Mouse (Mus musculus) limb, embryonic 15.5 days (tissue): ENCODE data around the gene Opcml. TPM values are rescaled to one million over a fixed set of nuclear protein-coding genes. Genes with fewer than 3 reads are reported as not detected.

ENCODE experiments used
- ATAC-seq: fragments of 200-750 bp; cut with Nextera tagmentation; 2 replicates; pipeline ENCODE4 v1.8.0; 2017; ENCODE audit warnings: low read depth, moderate TSS enrichment; ENCODE audit not compliant: insufficient number of reproducible peaks, low FRiP score, low TSS enrichment
- H3K27ac ChIP-seq: fragments of 300-500 bp; sonication (generic); 2 replicates; pipeline ENCODE4 v1.5.1; 2015; ENCODE audit warnings: moderate library complexity, mild to moderate bottlenecking, inconsistent platforms
- H3K27me3 ChIP-seq: fragments of 300-500 bp; sonication (generic); 2 replicates; pipeline ENCODE4 v1.6.1; 2015; ENCODE audit warnings: inconsistent platforms
- H3K36me3 ChIP-seq: fragments of 300-500 bp; sonication (generic); 2 replicates; pipeline ENCODE4 v1.6.1; 2015; ENCODE audit warnings: inconsistent platforms
- H3K4me1 ChIP-seq: fragments of 300-500 bp; sonication (generic); 2 replicates; pipeline ENCODE4 v1.6.1; 2015; ENCODE audit warnings: inconsistent platforms
- H3K4me2 ChIP-seq: fragments of 300-500 bp; sonication (generic); 2 replicates; pipeline ENCODE4 v1.6.1; 2015; ENCODE audit warnings: mild to moderate bottlenecking, inconsistent platforms
- H3K4me3 ChIP-seq: fragments of 300-500 bp; sonication (generic); 2 replicates; pipeline ENCODE4 v1.5.1; 2015; ENCODE audit warnings: mild to moderate bottlenecking, inconsistent platforms
- H3K9ac ChIP-seq: fragments of 300-500 bp; sonication (generic); 2 replicates; pipeline ENCODE4 v1.6.1; 2015; ENCODE audit warnings: inconsistent platforms
- H3K9me3 ChIP-seq: fragments of 300-500 bp; sonication (generic); 2 replicates; pipeline ENCODE4 v1.6.1; 2016; ENCODE audit warnings: inconsistent platforms
- WGBS: fragments of 180-500 bp; shearing (Covaris S2); methylation state at CpG from one replicate; pipeline ENCODE4 v1.1.7; 2015; 5-methylcytosine and 5-hydroxymethylcytosine counted together
- polyA plus RNA-seq: library from polyadenylated mRNA; unstranded; fragments of >200 nt; fragmentation: Nextera tagmentation; extraction: Ambion mirVana; gene quantifications from 2 replicates; pipeline ENCODE4 v1.2.1, GENCODE M21; 2015

Gene Opcml
- polyA plus RNA-seq, result 3.9 and 4.9 TPM in 2 replicates

GRCm38 (mm10) chr9:27790725-27791638, at the start of gene Opcml:
TSS of gene Opcml (plus strand) at chr9:27790775.
- Histone ChIP-seq H3K27me3 (peaks cover 50% of the 10 kb centered on the region), H3K4me3 (peak within 1 kb of the TSS; percentile 31), H3K9ac (0 out of 2 replicates have a peak within 1 kb of the TSS, but pooled peaks have one; percentile 20), H3K27ac (no peak within 1 kb of the TSS), H3K4me1 (peaks cover 11% of the 10 kb centered on the region; the same call in 1 of the 2 replicates), H3K9me3 (no peaks in the 10 kb centered on the region), H3K36me3 (no peaks in the 10 kb centered on the region), H3K4me2 (peak within 1 kb of the TSS; percentile 51)
- ATAC-seq, result no peak
- 2% methylated on average over 28 of the region's 28 CpGs for WGBS

- H3K4me2 ChIP-seq, result no peak overlapping the region
- ATAC-seq, result no peak
- no peaks in the 10 kb centered on the region for H3K9me3 ChIP-seq
- H3K36me3 ChIP-seq, result no peaks in the 10 kb centered on the region
- H3K27ac ChIP-seq, result no peak overlapping the region
- no peaks in the 10 kb centered on the region for H3K4me1 ChIP-seq
- no peak overlapping the region for H3K9ac ChIP-seq
- 57% methylated on average over 1 of the region's 1 CpGs for WGBS
- H3K27me3 ChIP-seq, result no peaks in the 10 kb centered on the region
- no peak overlapping the region for H3K4me3 ChIP-seq
Observed at GRCm38 (mm10) chr9:27758709-27759108, 31.9 kb upstream of the Opcml start.

DNA sequence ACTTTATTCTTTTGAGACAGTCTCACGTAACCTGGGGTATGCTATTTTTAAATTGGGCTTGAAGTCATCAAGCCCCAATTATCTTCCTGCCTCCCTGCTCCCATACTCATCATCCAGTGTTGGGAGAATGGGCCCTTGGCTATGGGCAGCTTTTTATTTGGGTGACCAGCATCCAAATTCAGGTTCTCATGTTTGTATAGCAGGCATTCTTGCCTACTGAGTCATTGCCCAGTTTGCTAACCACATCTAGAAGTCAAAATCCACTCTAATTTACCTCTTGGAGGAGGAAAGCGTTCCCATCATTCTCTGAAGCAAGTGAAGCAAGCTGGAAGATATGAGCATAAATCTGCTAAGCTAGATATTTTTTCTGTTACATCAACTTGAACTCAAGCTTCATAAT, 29.4 kb upstream of the Opcml start:
- Histone ChIP-seq H3K9ac (no peak overlapping the region), H3K4me2 (no peak overlapping the region), H3K36me3 (no peaks in the 10 kb centered on the region), H3K4me1 (no peaks in the 10 kb centered on the region), H3K9me3 (no peaks in the 10 kb centered on the region), H3K27me3 (no peaks in the 10 kb centered on the region), H3K27ac (no peak overlapping the region), H3K4me3 (no peak overlapping the region)
- ATAC-seq, result no peak
- WGBS, result 88% methylated on average over 2 of the region's 2 CpGs

DNA sequence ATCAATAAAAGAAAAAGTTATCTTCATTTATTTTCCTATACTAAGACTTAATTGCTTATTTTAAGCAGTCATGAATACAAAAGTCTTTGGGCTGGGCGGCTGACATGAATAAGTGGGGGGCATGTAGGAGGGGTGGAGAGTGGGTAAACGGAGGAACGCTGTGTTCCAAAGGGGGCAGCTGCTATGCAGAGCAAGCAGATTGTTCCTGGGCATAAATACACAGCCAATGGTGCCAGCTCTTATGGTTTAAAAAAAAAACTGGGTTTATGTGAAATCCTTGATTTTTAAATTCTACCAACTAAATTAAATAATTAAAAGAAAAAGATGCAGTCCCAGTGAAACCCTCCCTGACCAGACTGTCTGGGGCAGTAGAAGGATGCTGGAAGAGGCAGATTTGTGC, 24.1 kb upstream of the Opcml start:
- Histone ChIP-seq H3K4me2 (no peak overlapping the region), H3K4me3 (no peak overlapping the region), H3K36me3 (no peaks in the 10 kb centered on the region), H3K27ac (no peak overlapping the region), H3K9me3 (no peaks in the 10 kb centered on the region), H3K4me1 (no peaks in the 10 kb centered on the region), H3K27me3 (no peaks in the 10 kb centered on the region), H3K9ac (no peak overlapping the region)
- no peak for ATAC-seq
- 74% methylated on average over 3 of the region's 3 CpGs for WGBS

GRCm38 (mm10) chr9:27767196-27767900, 23.2 kb upstream of the Opcml start:
- H3K9ac ChIP-seq, result no peak overlapping the region
- no peak for ATAC-seq
- no peak overlapping the region for H3K4me2 ChIP-seq
- H3K9me3 ChIP-seq, result no peaks in the 10 kb centered on the region
- no peak overlapping the region for H3K4me3 ChIP-seq
- H3K4me1 ChIP-seq, result no peaks in the 10 kb centered on the region
- H3K36me3 ChIP-seq, result no peaks in the 10 kb centered on the region
- no peak overlapping the region for H3K27ac ChIP-seq
- WGBS, result 82% methylated on average over 8 of the region's 8 CpGs
- H3K27me3 ChIP-seq, result no peaks in the 10 kb centered on the region

- Histone ChIP-seq H3K27me3 (no peaks in the 10 kb centered on the region), H3K36me3 (no peaks in the 10 kb centered on the region), H3K27ac (no peak overlapping the region), H3K9me3 (no peaks in the 10 kb centered on the region), H3K4me1 (no peaks in the 10 kb centered on the region), H3K4me2 (no peak overlapping the region), H3K4me3 (no peak overlapping the region), H3K9ac (no peak overlapping the region)
- no peak for ATAC-seq
Observed at GRCm38 (mm10) chr9:27768788-27769187, 21.8 kb upstream of the Opcml start.

DNA sequence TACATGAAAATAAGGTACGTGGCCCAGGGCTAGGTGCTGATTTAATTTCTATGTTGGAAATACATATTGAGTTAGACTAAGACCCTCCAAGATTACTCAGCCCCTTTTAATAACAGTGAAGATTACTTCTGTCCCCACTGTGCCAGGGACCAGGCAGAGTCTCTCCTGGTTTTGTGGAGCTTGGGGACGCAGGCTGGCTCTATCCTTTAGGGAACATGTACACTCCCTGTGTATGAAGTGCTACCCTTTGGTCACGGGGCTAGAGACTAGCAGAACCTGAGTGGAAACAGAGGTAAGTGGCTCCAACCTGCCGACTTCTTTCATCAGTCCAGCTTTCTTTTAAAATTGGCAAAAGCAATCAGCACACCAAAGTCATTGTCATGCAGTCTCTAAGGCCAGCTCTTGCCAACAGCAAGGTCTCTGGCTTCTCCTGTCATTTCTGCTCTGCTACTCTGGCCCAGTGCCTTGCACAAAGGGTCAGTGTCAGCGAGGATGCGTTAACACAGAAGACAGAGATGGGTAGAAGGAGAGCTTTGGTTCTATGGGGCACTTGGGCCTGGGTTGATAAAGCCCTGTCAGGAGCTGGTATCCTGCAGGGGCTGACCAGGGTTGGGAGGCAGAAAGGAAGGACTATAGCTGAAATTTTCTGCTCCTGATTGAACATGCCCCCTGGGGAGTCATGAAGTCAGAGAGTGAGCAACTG, 9.1 kb upstream of the Opcml start:
- ATAC-seq, result no peak
- Histone ChIP-seq H3K36me3 (no peaks in the 10 kb centered on the region), H3K9me3 (no peaks in the 10 kb centered on the region), H3K4me3 (no peak overlapping the region), H3K4me1 (no peaks in the 10 kb centered on the region), H3K4me2 (no peak overlapping the region), H3K27ac (no peak overlapping the region), H3K27me3 (0 out of 2 replicates have a peak, but pooled peaks cover 2% of the 10 kb centered on the region), H3K9ac (no peak overlapping the region)
- 83% methylated on average over 6 of the region's 6 CpGs for WGBS

- ATAC-seq, result no peak
- Histone ChIP-seq H3K27me3 (0 out of 2 replicates have a peak, but pooled peaks cover 2% of the 10 kb centered on the region), H3K4me2 (no peak overlapping the region), H3K9me3 (no peaks in the 10 kb centered on the region), H3K9ac (no peak overlapping the region), H3K4me3 (no peak overlapping the region), H3K27ac (no peak overlapping the region), H3K4me1 (no peaks in the 10 kb centered on the region), H3K36me3 (no peaks in the 10 kb centered on the region)
- WGBS, result 10% methylated on average over 1 of the region's 1 CpGs
Observed at GRCm38 (mm10) chr9:27781994-27782337, 8.6 kb upstream of the Opcml start.

- H3K9ac ChIP-seq, result no peak overlapping the region
- ATAC-seq, result no peak
- WGBS, result 5% methylated on average over 12 of the region's 12 CpGs
Observed at GRCm38 (mm10) chr9:27791639-27791966, 1.0 kb downstream of the Opcml start.

GRCm38 (mm10) chr9:27792226-27792625, 1.7 kb downstream of the Opcml start:
- Histone ChIP-seq H3K27me3 (peaks cover 50% of the 10 kb centered on the region), H3K4me3 (no peak overlapping the region)
- 14% methylated on average over 2 of the region's 2 CpGs for WGBS

More at GRCm38 (mm10) chr9:27791639-27791966, 1.0 kb downstream of the Opcml start:
- peaks cover 50% of the 10 kb centered on the region for H3K27me3 ChIP-seq
- H3K9me3 ChIP-seq, result no peaks in the 10 kb centered on the region
- peak overlapping the region; percentile 31 for H3K4me3 ChIP-seq
- H3K4me1 ChIP-seq, result peaks cover 11% of the 10 kb centered on the region; the same call in 1 of the 2 replicates
- H3K27ac ChIP-seq, result no peak overlapping the region
- peak overlapping the region; percentile 51 for H3K4me2 ChIP-seq
- H3K36me3 ChIP-seq, result no peaks in the 10 kb centered on the region

DNA sequence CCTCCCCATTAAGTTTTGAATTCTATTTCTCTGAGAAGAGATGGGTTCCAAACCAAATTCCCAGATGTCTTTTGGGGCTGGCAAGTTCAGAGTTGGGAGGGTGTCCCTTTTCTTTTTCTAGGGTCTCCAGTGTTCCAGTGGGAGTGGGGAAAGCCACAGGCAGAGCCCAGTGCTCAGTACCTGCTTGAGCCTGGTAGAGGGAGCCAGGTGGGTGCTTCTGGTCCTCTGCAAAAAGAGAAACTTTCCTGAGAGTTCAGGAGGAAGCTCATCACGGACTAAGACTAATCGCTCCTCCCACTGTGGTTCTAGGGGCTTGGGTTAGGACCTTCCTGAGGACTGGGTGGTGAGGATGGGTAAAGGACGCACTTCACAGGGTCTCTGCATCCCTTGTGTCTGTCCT, 2.4 kb downstream of the Opcml start:
- WGBS, result 76% methylated on average over 3 of the region's 3 CpGs
- Histone ChIP-seq H3K27ac (no peak overlapping the region), H3K4me1 (peaks cover 11% of the 10 kb centered on the region; the same call in 1 of the 2 replicates), H3K4me3 (no peak overlapping the region), H3K9me3 (no peaks in the 10 kb centered on the region), H3K4me2 (no peak overlapping the region), H3K27me3 (peaks cover 50% of the 10 kb centered on the region), H3K36me3 (no peaks in the 10 kb centered on the region), H3K9ac (no peak overlapping the region)
- ATAC-seq, result no peak

More at GRCm38 (mm10) chr9:27792226-27792625, 1.7 kb downstream of the Opcml start:
- Histone ChIP-seq H3K9me3 (no peaks in the 10 kb centered on the region), H3K27ac (no peak overlapping the region), H3K4me2 (no peak overlapping the region), H3K36me3 (no peaks in the 10 kb centered on the region), H3K9ac (no peak overlapping the region), H3K4me1 (peaks cover 11% of the 10 kb centered on the region; the same call in 1 of the 2 replicates)
- no peak for ATAC-seq
